Mouse (Mus musculus) lung, adult 18-20 months (tissue): ENCODE results near the gene Vmn1r128.
"Not testable (repeated sequence)": the region's sequence is repeated elsewhere in the genome, so short reads cannot be mapped to it uniquely, and the experiment has no call there.

Source experiments
- DNase-seq, 2 experiments: peaks; one replicate each; pipeline ENCODE4 v3.0.0; 2022; ENCODE audit warnings: mixed read lengths in 2 of 2

Vmn1r128 gene

DNA sequence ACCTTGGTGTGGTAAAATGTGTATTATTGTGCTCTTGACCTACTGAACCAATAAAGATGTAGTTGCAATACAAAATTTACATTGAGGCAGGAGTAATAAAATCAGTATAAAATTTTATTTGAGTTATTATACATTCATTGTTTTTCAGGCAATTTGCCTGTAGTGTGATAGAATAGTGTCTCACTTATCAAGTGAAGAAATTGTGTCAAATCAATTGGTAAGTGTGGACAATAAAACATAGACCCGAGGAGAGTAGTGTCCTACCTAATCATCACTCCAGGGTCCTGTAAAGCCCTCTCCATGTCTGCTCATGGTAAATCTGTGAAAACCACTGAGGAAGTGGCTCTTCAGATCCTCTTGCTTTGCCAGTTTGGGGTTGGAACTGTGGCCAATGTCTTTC lies at the start of gene Vmn1r128:
Gene Vmn1r128 (plus strand): TSS at position 301 of the 400 bp plus-strand sequence.
- not testable (repeated sequence) for DNase-seq

DNA sequence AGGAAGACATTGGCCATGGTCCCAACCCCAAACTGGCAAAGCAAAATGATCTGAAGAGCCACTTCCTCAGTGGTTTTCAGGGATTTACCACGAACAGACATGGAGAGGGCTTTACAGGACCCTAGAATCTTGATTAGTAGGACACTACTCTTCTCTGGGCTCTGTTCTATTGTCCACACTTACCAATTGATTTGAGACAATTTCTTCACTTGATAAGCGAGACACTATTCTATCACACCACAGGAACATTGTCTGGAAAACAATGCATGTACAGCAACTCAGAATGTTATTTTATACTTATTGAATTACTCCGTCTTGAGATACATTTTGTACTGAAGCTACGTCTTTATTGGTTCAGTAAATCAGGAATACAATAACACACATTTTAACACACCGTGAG lies 47.8 kb upstream of the Vmn1r128 start, which contains the start of gene Vmn1r126:
Gene Vmn1r126 (minus strand): TSS at position 101 of the 400 bp plus-strand sequence.
- not testable (repeated sequence) for DNase-seq

DNA sequence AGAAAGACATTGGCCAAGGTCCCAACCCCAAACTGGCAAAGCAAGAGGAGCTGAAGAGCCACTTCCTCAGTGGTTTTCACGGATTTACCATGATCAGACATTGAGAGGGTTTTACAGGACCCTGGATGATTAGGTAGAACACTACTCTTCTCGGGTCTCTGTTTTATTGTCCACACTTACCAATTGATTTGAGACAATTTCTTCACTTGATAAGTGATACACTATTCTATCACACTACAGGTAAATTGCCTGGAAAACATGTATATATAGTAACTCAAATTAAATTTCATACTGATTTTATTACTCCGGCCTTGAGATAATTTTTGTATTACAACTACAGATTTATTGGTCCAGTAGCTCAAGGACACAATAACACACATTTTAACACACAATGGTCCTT lies 29.4 kb upstream of the Vmn1r128 start, which contains the start of gene Vmn1r127:
Gene Vmn1r127 (minus strand): TSS at position 101 of the 400 bp plus-strand sequence.
- not testable (repeated sequence) for DNase-seq

DNA sequence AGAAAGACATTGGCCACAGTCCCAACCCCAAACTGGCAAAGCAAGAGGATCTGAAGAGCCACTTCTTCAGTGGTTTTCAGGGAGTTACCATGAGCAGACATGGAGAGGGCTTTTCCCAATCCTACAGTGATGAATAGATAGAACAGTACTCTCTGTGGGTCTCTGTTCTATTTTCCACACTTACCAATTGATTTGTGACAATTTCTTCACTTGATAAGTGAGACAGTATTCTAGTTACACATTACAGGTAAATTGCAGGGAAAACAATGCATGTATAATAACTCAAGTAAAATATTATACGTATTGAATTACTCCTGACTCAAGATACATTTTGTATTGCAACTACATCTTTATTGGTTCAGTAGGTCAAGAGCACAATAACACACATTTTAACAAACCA lies 12.0 kb downstream of the Vmn1r128 start, which contains the start of gene Vmn1r129:
Gene Vmn1r129 (minus strand): TSS at position 101 of the 400 bp plus-strand sequence.
- not testable (repeated sequence) for DNase-seq
